Mouse (Mus musculus): ENCODE measurements at regions not wholly inside any gene's neighbourhood (a gene's known extent, or its start where the extent isn't known, plus 50 kb on each side); places are given as distances from the start of the nearest gene placed in this dataset.

DNA sequence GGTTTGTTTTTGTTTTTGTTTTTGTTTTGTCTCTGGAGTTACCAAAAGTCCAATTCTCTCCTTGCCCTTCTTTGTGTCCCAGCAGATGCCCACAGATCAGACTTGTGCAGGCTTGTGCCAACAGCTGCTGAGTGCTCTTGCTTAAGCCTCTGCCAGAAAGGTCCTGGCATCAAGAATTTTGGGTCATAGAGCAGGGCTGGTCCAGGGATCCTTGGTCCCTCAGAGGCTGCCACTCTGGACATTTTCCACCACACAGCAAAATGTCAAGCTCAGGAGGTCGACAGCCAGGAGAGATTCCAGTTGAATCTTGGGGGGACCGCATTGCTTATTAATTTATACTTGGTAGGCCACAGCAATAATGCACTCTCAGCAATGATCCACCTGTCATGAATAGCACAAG is 151.9 kb upstream of the Pld5 start:
- no peaks in the 10 kb centered on the region for H3K4me1 ChIP-seq (ENCODE audit: control insufficient read depth, insufficient read depth, low read length)
- H3K9ac ChIP-seq (ENCODE audit: low read depth, poor library complexity, severe bottlenecking) = no peak overlapping the region
- H3K4me3 ChIP-seq (ENCODE audit: low read depth, low read length) = no peak overlapping the region
- no peak for TF ChIP-seq POLR2A (IDR thresholded peaks at IDR 0.05; ENCODE audit: insufficient read depth, low read length)
- TF ChIP-seq CTCF (IDR thresholded peaks at IDR 0.05; ENCODE audit: low read depth, low read length) = no peak
- TF ChIP-seq EP300 (IDR thresholded peaks at IDR 0.05; ENCODE audit: insufficient read depth, low read depth, low read length) = no peak
- no peaks in the 10 kb centered on the region for H3K9me3 ChIP-seq (replicated peaks; ENCODE audit: control insufficient read depth, insufficient read depth, low read length, poor library complexity, severe bottlenecking)
- H3K27me3 ChIP-seq (ENCODE audit: control insufficient read depth, insufficient read depth, low read length, poor library complexity, severe bottlenecking) = no peaks in the 10 kb centered on the region
- no peak overlapping the region for H3K27ac ChIP-seq (ENCODE audit: insufficient read depth, low read length)
- no peaks in the 10 kb centered on the region for H3K36me3 ChIP-seq (ENCODE audit: control insufficient read depth, insufficient read depth, low read length, poor library complexity, severe bottlenecking)

DNA sequence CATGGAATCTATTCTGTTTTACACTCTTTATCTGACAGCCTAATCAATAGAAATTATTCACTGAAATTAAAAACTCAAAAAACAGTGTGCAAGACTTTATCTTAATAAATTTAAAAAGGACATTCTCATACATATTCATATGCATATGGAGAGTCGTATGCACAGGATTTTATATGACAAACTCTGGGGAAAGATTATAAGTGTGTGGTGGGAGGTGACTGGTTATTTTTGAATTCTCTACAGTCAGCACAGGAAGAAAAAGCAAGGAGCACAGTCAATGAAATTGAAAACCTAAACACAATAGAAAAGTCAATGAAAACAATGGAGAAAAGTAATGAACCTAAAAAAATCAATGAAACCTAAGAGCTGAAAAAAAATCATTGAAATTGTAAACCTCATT is 142.1 kb upstream of the Pld5 start:
- no peaks in the 10 kb centered on the region for H3K9me3 ChIP-seq (replicated peaks; ENCODE audit: control insufficient read depth, insufficient read depth, low read length, poor library complexity, severe bottlenecking)
- TF ChIP-seq CTCF (IDR thresholded peaks at IDR 0.05; ENCODE audit: low read depth, low read length) (no peak), POLR2A (IDR thresholded peaks at IDR 0.05; ENCODE audit: insufficient read depth, low read length) (no peak), EP300 (IDR thresholded peaks at IDR 0.05; ENCODE audit: insufficient read depth, low read depth, low read length) (no peak)
- H3K36me3 ChIP-seq (ENCODE audit: control insufficient read depth, insufficient read depth, low read length, poor library complexity, severe bottlenecking) = no peaks in the 10 kb centered on the region
- no peaks in the 10 kb centered on the region for H3K4me1 ChIP-seq (ENCODE audit: control insufficient read depth, insufficient read depth, low read length)
- H3K27ac ChIP-seq (ENCODE audit: insufficient read depth, low read length) = no peak overlapping the region
- no peak overlapping the region for H3K4me3 ChIP-seq (ENCODE audit: low read depth, low read length)
- no peak overlapping the region for H3K9ac ChIP-seq (ENCODE audit: low read depth, poor library complexity, severe bottlenecking)
- no peaks in the 10 kb centered on the region for H3K27me3 ChIP-seq (ENCODE audit: control insufficient read depth, insufficient read depth, low read length, poor library complexity, severe bottlenecking)

DNA sequence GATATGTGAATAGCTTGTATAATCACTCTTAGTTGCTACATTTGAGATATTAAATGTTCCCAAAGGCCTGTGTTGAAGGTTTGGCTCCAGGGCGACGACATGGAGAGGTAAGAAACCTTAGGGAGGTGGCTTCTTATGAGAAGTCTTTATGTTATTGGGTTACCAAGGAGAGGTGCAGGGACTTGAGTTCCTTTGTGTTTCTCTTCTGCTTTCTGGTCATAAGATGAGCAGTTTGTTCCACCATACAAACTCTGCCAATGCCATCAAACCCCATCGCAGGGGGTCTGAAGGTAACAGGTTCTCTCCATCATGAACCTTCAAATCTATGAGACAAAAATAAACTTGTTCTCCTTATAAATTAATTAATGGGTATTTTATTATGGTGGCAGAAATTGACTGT is 129.0 kb upstream of the Pld5 start:
- Histone ChIP-seq H3K9me3 (replicated peaks; ENCODE audit: control insufficient read depth, insufficient read depth, low read length, poor library complexity, severe bottlenecking) (no peaks in the 10 kb centered on the region), H3K36me3 (ENCODE audit: control insufficient read depth, insufficient read depth, low read length, poor library complexity, severe bottlenecking) (no peaks in the 10 kb centered on the region), H3K27ac (ENCODE audit: insufficient read depth, low read length) (no peak overlapping the region), H3K27me3 (ENCODE audit: control insufficient read depth, insufficient read depth, low read length, poor library complexity, severe bottlenecking) (no peaks in the 10 kb centered on the region), H3K4me3 (ENCODE audit: low read depth, low read length) (no peak overlapping the region), H3K4me1 (ENCODE audit: control insufficient read depth, insufficient read depth, low read length) (no peaks in the 10 kb centered on the region), H3K9ac (ENCODE audit: low read depth, poor library complexity, severe bottlenecking) (no peak overlapping the region)
- TF ChIP-seq EP300 (IDR thresholded peaks at IDR 0.05; ENCODE audit: insufficient read depth, low read depth, low read length) (no peak), CTCF (IDR thresholded peaks at IDR 0.05; ENCODE audit: low read depth, low read length) (no peak), POLR2A (IDR thresholded peaks at IDR 0.05; ENCODE audit: insufficient read depth, low read length) (no peak)

DNA sequence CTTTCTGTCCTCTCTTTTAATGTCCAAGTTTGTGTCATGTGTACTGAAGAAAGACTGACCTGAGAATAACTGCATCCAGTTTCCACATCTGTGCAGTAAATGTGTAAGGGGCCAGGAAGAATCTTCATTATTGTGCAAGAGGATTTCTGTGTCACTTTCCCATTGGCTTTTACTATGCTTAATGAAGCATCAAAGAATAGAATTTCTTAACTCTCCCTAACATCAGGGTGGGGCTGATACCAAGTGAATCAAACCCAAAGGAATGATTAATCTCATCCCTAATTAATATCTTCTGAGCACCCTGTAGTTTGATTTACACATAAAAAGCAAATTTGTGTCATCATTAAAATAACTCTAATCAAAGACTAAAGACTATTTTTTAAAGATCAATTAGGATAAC is 104.5 kb upstream of the Pld5 start:
- Histone ChIP-seq H3K4me3 (ENCODE audit: low read depth, low read length) (no peak overlapping the region), H3K36me3 (ENCODE audit: control insufficient read depth, insufficient read depth, low read length, poor library complexity, severe bottlenecking) (no peaks in the 10 kb centered on the region), H3K4me1 (ENCODE audit: control insufficient read depth, insufficient read depth, low read length) (no peaks in the 10 kb centered on the region), H3K9me3 (replicated peaks; ENCODE audit: control insufficient read depth, insufficient read depth, low read length, poor library complexity, severe bottlenecking) (no peaks in the 10 kb centered on the region), H3K27ac (ENCODE audit: insufficient read depth, low read length) (no peak overlapping the region), H3K27me3 (ENCODE audit: control insufficient read depth, insufficient read depth, low read length, poor library complexity, severe bottlenecking) (no peaks in the 10 kb centered on the region), H3K9ac (ENCODE audit: low read depth, poor library complexity, severe bottlenecking) (no peak overlapping the region)
- no peak for TF ChIP-seq POLR2A (IDR thresholded peaks at IDR 0.05; ENCODE audit: insufficient read depth, low read length)
- TF ChIP-seq CTCF (IDR thresholded peaks at IDR 0.05; ENCODE audit: low read depth, low read length) = no peak

DNA sequence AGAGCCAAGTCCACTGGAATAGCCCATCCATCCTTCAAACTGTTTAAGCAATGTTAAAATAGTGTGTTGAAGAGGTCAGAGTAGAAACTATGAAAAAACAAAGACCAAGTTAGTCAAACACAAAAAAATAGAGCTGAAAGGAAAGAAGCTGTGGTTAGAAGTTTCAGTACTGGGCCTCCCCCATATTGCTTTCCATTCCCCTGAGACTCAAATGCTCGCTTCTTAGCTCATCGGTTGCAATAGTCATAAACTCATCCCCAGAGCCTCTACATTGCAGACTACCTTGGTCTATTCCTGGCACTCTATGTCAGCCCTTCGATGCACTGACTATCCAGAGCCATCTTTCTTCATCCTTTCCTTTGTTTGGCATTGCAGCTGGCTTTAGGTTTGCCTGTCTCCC is 91.8 kb upstream of the Pld5 start:
- Histone ChIP-seq H3K4me3 (ENCODE audit: low read depth, low read length) (no peak overlapping the region), H3K9me3 (replicated peaks; ENCODE audit: control insufficient read depth, insufficient read depth, low read length, poor library complexity, severe bottlenecking) (no peaks in the 10 kb centered on the region), H3K36me3 (ENCODE audit: control insufficient read depth, insufficient read depth, low read length, poor library complexity, severe bottlenecking) (no peaks in the 10 kb centered on the region), H3K27ac (ENCODE audit: insufficient read depth, low read length) (no peak overlapping the region), H3K9ac (ENCODE audit: low read depth, poor library complexity, severe bottlenecking) (no peak overlapping the region), H3K4me1 (ENCODE audit: control insufficient read depth, insufficient read depth, low read length) (no peaks in the 10 kb centered on the region), H3K27me3 (ENCODE audit: control insufficient read depth, insufficient read depth, low read length, poor library complexity, severe bottlenecking) (no peaks in the 10 kb centered on the region)
- TF ChIP-seq EP300 (IDR thresholded peaks at IDR 0.05; ENCODE audit: insufficient read depth, low read depth, low read length) (no peak), CTCF (IDR thresholded peaks at IDR 0.05; ENCODE audit: low read depth, low read length) (no peak), POLR2A (IDR thresholded peaks at IDR 0.05; ENCODE audit: insufficient read depth, low read length) (no peak)

DNA sequence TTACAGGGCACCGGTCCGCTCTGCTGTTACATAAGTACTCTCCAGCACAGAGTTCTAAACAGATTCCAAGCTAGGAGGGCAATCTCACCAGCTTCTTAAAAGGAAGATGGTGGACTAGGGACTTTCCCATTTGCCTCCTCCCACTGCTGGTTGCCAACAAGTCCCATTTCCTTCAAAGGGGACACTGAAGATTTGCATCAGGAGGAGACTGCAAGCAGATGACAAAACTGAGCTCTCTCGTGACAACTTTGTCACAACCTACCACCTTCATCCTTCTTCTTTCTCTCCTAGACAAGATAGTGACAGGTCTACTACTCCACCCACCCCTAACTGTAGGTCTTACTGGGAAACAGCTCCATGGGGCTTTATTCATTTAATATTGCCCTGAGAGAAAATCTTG is 85.8 kb upstream of the Pld5 start:
- Histone ChIP-seq H3K9me3 (replicated peaks; ENCODE audit: control insufficient read depth, insufficient read depth, low read length, poor library complexity, severe bottlenecking) (no peaks in the 10 kb centered on the region), H3K9ac (ENCODE audit: low read depth, poor library complexity, severe bottlenecking) (no peak overlapping the region), H3K4me3 (ENCODE audit: low read depth, low read length) (no peak overlapping the region), H3K4me1 (ENCODE audit: control insufficient read depth, insufficient read depth, low read length) (no peaks in the 10 kb centered on the region), H3K27ac (ENCODE audit: insufficient read depth, low read length) (no peak overlapping the region), H3K27me3 (ENCODE audit: control insufficient read depth, insufficient read depth, low read length, poor library complexity, severe bottlenecking) (no peaks in the 10 kb centered on the region), H3K36me3 (ENCODE audit: control insufficient read depth, insufficient read depth, low read length, poor library complexity, severe bottlenecking) (no peaks in the 10 kb centered on the region)
- TF ChIP-seq POLR2A (IDR thresholded peaks at IDR 0.05; ENCODE audit: insufficient read depth, low read length) (no peak), EP300 (IDR thresholded peaks at IDR 0.05; ENCODE audit: insufficient read depth, low read depth, low read length) (no peak)
